Mouse (Mus musculus) kidney, adult 9 months (tissue): ENCODE data around the gene Mcub.

ENCODE experiments used
- DNase-seq: peaks from one replicate; pipeline ENCODE4 v3.0.0; 2022

Gene Mcub

GRCm38 (mm10) chr3:129887779-129888517 is 82.1 kb downstream of the Mcub start:
- no peak for DNase-seq

- peak; percentile 52 for DNase-seq
Observed at GRCm38 (mm10) chr3:129886430-129886829, 83.6 kb downstream of the Mcub start.

GRCm38 (mm10) chr3:129885577-129885976 is 84.4 kb downstream of the Mcub start:
- no peak for DNase-seq

GRCm38 (mm10) chr3:129880925-129881593 is 88.9 kb downstream of the Mcub start:
- DNase-seq = no peak

GRCm38 (mm10) chr3:129879913-129880312 is 90.1 kb downstream of the Mcub start:
- DNase-seq = no peak

- DNase-seq = peak; percentile 31
Observed at GRCm38 (mm10) chr3:129879131-129879757, 90.8 kb downstream of the Mcub start.

- DNase-seq = peak; percentile 87
Observed at GRCm38 (mm10) chr3:129878405-129879021, 91.5 kb downstream of the Mcub start, which contains the start of gene Pla2g12a. Gene Pla2g12a (plus strand): TSS chr3:129878606.

GRCm38 (mm10) chr3:129877327-129877726 is 92.7 kb downstream of the Mcub start:
- DNase-seq = no peak
